Mouse (Mus musculus) bone marrow, adult 2 months (tissue): ENCODE data around the gene Qser1. TPM values are rescaled to one million over a fixed set of nuclear protein-coding genes. Genes with fewer than 3 reads are reported as not detected.

Experiments used
- H3K27ac ChIP-seq: fragments of 200-500 bp; 2 replicates; pipeline ENCODE4 v1.5.1; 2012; ENCODE audit warnings: low read depth, mild to moderate bottlenecking, control low read depth, inconsistent platforms, low read length; ENCODE audit not compliant: control insufficient read depth, poor library complexity, insufficient read depth
- H3K4me1 ChIP-seq: fragments of 200-500 bp; 2 replicates; pipeline ENCODE4 v1.6.1; 2011; ENCODE audit warnings: low read length; ENCODE audit not compliant: control insufficient read depth, insufficient read depth
- H3K4me3 ChIP-seq: fragments of 200-500 bp; replicated peaks from 2 replicates; pipeline ENCODE3; 2011; ENCODE audit warnings: mild to moderate bottlenecking, low read depth, low read length, control low read depth; ENCODE audit not compliant: control insufficient read depth
- CTCF ChIP-seq: fragments of 200-500 bp; IDR thresholded peaks from 2 replicates; pipeline ENCODE4 v1.5.1; 2011; ENCODE audit warnings: low read length, control low read depth; ENCODE audit not compliant: control insufficient read depth, insufficient read depth
- POLR2A ChIP-seq: fragments of 200-500 bp; IDR thresholded peaks from 2 replicates; pipeline ENCODE4 v1.6.1; 2011; ENCODE audit warnings: low read depth, mild to moderate bottlenecking, control low read depth, low read length, borderline replicate concordance; ENCODE audit not compliant: control insufficient read depth
- WGBS: fragments of 180-500 bp; shearing (Covaris S2); methylation state at CpG from one replicate; pipeline ENCODE4 v1.1.7; 2018; 5-methylcytosine and 5-hydroxymethylcytosine counted together
- polyA plus RNA-seq: library from polyadenylated mRNA; stranded (reverse); fragments of >200 nt; gene quantifications from 2 replicates; pipeline ENCODE4 v1.2.4, GENCODE M21; 2011; ENCODE audit warnings: low replicate concordance; ENCODE audit not compliant: missing spikeins, insufficient read depth, insufficient read length

Qser1 gene
- polyA plus RNA-seq, 1 experiment: 2.8 TPM

DNA sequence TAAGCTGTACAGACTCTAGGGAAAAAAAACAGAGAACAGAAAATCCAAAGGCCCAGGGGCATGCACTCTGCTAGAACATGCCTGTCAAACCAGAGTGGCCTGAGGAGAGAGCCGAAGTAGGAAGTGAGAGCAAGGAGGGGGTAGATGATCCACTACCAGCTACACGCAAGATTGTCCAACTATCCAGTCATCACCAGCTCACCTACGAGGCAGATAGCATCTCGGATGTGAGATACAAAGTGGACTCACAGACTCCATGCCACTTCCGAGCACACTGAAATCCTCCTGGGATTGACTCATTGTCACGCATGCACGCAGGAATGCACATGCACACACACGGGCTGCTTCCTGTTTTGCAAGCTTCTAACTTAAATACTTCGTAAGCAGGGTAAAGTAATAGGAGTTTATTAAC is 84.5 kb downstream of the Qser1 start:
- TF ChIP-seq CTCF: no peak
- TF ChIP-seq POLR2A: no peak
- Histone ChIP-seq H3K27ac (peak overlapping the region; percentile 79), H3K4me3 (peak overlapping the region; percentile 66), H3K4me1 (peaks cover 1% of the 10 kb centered on the region)
- 6% methylated on average over 9 of the region's 9 CpGs for WGBS

DNA sequence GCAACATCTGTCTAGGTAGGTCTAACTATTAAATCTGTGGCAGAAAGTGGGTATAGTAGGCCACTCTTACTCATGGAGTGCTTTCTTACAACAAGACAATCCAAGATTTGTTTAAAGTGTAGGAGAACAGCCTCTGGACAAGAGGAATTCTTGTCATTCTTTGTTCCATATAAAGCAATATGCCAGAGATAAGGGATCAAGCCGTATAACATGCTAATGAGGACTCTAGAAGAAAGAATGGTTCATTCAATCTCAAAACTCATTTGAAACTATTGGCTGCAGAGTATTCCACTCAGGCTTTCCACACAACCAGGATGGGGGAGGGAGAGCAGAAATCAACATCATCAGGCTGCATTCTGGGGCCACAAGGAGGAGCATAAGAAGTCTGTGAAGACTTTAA is 89.2 kb downstream of the Qser1 start:
- WGBS: 91% methylated on average over 1 of the region's 1 CpGs
- TF ChIP-seq POLR2A (no peak), CTCF (no peak)
- Histone ChIP-seq H3K27ac (no peak overlapping the region), H3K4me3 (no peak overlapping the region), H3K4me1 (peaks cover 1% of the 10 kb centered on the region)

GRCm38 (mm10) chr2:104722021-104722420 is 94.5 kb downstream of the Qser1 start:
- no peaks in the 10 kb centered on the region for H3K4me1 ChIP-seq
- 63% methylated on average over 3 of the region's 3 CpGs for WGBS

GRCm38 (mm10) chr2:104717827-104718226 is 98.7 kb downstream of the Qser1 start:
- no peak for TF ChIP-seq POLR2A
- no peak for TF ChIP-seq CTCF

More at GRCm38 (mm10) chr2:104722021-104722420, 94.5 kb downstream of the Qser1 start:
- TF ChIP-seq CTCF (no peak), POLR2A (no peak)
- Histone ChIP-seq H3K27ac (no peak overlapping the region), H3K4me3 (no peak overlapping the region)

GRCm38 (mm10) chr2:104717231-104717735 is 99.3 kb downstream of the Qser1 start:
- H3K4me1 ChIP-seq: no peaks in the 10 kb centered on the region
- 37% methylated on average over 2 of the region's 2 CpGs for WGBS
- no peak overlapping the region for H3K4me3 ChIP-seq
- no peak overlapping the region for H3K27ac ChIP-seq
- no peak for TF ChIP-seq POLR2A
- no peak for TF ChIP-seq CTCF

More at GRCm38 (mm10) chr2:104717827-104718226, 98.7 kb downstream of the Qser1 start:
- Histone ChIP-seq H3K4me3 (no peak overlapping the region), H3K27ac (no peak overlapping the region), H3K4me1 (no peaks in the 10 kb centered on the region)
- WGBS: 35% methylated on average over 4 of the region's 4 CpGs

GRCm38 (mm10) chr2:104716279-104716678 is 100.3 kb downstream of the Qser1 start, which contains the start of gene Pin1rt1:
Gene Pin1rt1 (minus strand): TSS chr2:104716379.
- TF ChIP-seq POLR2A (no peak), CTCF (no peak)
- WGBS: 71% methylated on average over 4 of the region's 4 CpGs
- Histone ChIP-seq H3K4me3 (no peak within 1 kb of the TSS), H3K27ac (no peak within 1 kb of the TSS), H3K4me1 (no peaks in the 10 kb centered on the region)

GRCm38 (mm10) chr2:104714254-104714691 is 102.3 kb downstream of the Qser1 start:
- Histone ChIP-seq H3K4me3 (no peak overlapping the region), H3K4me1 (no peaks in the 10 kb centered on the region), H3K27ac (no peak overlapping the region)
- 86% methylated on average over 15 of the region's 15 CpGs for WGBS
- TF ChIP-seq CTCF (no peak), POLR2A (no peak)

- TF ChIP-seq POLR2A (no peak), CTCF (no peak)
- H3K4me3 ChIP-seq: peak overlapping the region; percentile 55
- no peak overlapping the region for H3K27ac ChIP-seq
- no peaks in the 10 kb centered on the region for H3K4me1 ChIP-seq
- WGBS: 4% methylated on average over 7 of the region's 7 CpGs
Measured at GRCm38 (mm10) chr2:104712486-104712809, 104.1 kb downstream of the Qser1 start.

DNA sequence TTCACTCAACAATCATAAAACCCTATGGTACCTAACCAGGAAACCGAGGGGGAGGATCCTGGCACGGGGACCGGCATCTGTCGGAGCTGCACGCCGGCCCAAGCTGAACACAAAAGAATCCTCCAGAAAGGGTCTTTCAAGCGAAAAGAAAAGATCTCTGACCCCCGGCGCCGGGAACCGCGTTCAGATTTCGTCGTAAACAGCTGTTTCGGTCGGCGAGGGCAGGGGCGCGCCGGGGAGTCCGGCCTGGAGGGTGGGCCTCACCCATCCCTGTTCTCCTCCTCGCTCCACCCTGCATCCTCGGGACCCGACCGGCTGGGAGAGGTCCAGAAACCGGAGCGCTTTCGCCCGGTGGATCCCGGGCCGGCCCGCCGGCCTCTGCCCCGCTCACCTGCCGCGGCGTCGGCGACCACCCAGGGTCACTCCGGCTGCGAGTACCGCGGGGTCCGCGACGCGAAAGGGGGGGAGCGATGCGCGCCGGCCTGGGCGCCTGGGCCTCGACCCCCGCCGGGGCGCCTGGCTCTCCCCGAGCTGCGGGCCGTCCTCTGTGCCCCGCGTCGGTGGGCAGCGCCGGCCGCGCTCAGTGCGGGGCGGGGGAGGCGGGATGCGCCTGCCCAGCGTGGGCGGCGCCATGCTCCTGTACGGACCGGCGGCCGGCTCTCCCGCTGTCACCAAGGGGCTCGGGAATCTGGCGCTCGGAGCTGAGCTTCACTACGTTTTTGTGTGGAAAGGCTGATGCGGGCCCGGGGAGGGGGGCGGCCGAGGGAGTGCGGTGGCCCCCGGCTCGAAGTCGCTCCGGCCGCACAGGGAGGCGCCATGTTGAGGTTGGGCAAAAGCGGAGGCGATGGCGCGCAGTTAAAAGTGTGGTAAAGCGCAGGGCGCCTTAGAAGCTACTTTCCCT is 104.7 kb downstream of the Qser1 start, which contains the start of gene Tcp11l1:
TSS of gene Tcp11l1 (minus strand) at position 585 of the 901 bp plus-strand sequence.
- WGBS: under 1% methylated on average over 98 of the region's 99 CpGs
- Histone ChIP-seq H3K4me1 (no peaks in the 10 kb centered on the region), H3K4me3 (peak within 1 kb of the TSS; percentile 55), H3K27ac (no peak within 1 kb of the TSS; the same call in 1 of the 2 replicates)
- TF ChIP-seq CTCF (no peak), POLR2A (no peak)
